Mouse (Mus musculus) thymus, adult 2 months (tissue): ENCODE data around the gene Tnfaip3. TPM values are rescaled to one million over a fixed set of nuclear protein-coding genes. Genes with fewer than 3 reads are reported as not detected.

Experiments used
- DNase-seq: peaks from one replicate; pipeline ENCODE4 v3.0.0; 2021
- H3K27ac ChIP-seq: fragments of 200-500 bp; 2 replicates; pipeline ENCODE4 v1.5.1; 2012; ENCODE audit warnings: low read length, control low read depth; ENCODE audit not compliant: control insufficient read depth, insufficient read depth
- H3K27me3 ChIP-seq: fragments of 200-500 bp; 2 replicates; pipeline ENCODE4 v1.6.1; 2012; ENCODE audit warnings: mild to moderate bottlenecking, low read length, moderate library complexity, mixed read lengths; ENCODE audit not compliant: control insufficient read depth, insufficient read depth
- H3K36me3 ChIP-seq: fragments of 200-500 bp; 2 replicates; pipeline ENCODE4 v1.6.1; 2012; ENCODE audit warnings: mild to moderate bottlenecking, low read length, moderate library complexity; ENCODE audit not compliant: control insufficient read depth, insufficient read depth
- H3K4me1 ChIP-seq: fragments of 200-500 bp; replicated peaks from 2 replicates; pipeline ENCODE4 v1.6.1; 2012; ENCODE audit warnings: low read length; ENCODE audit not compliant: control insufficient read depth, insufficient read depth
- H3K4me3 ChIP-seq: fragments of 200-500 bp; 2 replicates; pipeline ENCODE4 v1.5.1; 2012; ENCODE audit warnings: mild to moderate bottlenecking, low read length, control low read depth, moderate library complexity; ENCODE audit not compliant: control insufficient read depth, insufficient read depth
- CTCF ChIP-seq: fragments of 200-500 bp; IDR thresholded peaks from 2 replicates; pipeline ENCODE4 v1.5.1; 2012; ENCODE audit warnings: mild to moderate bottlenecking, control low read depth, low read length, moderate library complexity, borderline replicate concordance; ENCODE audit not compliant: control insufficient read depth, poor library complexity, insufficient read depth; ENCODE audit errors: extremely low read depth
- POLR2A ChIP-seq: fragments of 200-500 bp; IDR thresholded peaks from 2 replicates; pipeline ENCODE4 v1.6.1; 2012; ENCODE audit warnings: mild to moderate bottlenecking, low read length, control low read depth, moderate library complexity; ENCODE audit not compliant: control insufficient read depth, poor library complexity, insufficient read depth; ENCODE audit errors: extremely low read depth
- WGBS: fragments of 180-500 bp; shearing (Covaris S2); methylation state at CpG from one replicate; pipeline ENCODE4 v1.1.7; 2018; 5-methylcytosine and 5-hydroxymethylcytosine counted together
- polyA plus RNA-seq: library from polyadenylated mRNA; depleted of rRNA; stranded (reverse); fragments of >200 nt; gene quantifications from 2 replicates; pipeline ENCODE4 v1.2.3, GENCODE M21; 2012

Gene Tnfaip3
- polyA plus RNA-seq, 1 experiment, result 41.0 TPM

DNA sequence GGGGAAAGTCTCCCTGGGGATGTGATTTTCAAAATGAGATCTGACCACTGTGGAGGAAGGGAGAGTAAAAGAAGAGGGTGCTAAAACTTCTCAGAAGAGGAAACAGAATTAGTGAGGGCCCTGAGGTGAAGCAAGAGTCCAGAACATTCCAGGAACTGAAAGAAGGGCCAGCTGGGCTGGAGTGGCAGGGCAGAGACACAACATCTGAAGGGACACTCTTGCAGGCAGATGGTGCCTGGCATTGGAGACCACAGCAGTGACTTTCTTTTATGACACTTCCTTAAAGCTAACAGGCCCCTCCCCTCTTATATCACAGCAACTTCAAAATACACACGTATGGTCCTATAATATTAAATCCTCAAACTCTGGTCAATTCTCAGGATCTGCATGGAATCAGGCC lies 18.2 kb upstream of the Tnfaip3 start:
- no peaks in the 10 kb centered on the region for H3K36me3 ChIP-seq

DNA sequence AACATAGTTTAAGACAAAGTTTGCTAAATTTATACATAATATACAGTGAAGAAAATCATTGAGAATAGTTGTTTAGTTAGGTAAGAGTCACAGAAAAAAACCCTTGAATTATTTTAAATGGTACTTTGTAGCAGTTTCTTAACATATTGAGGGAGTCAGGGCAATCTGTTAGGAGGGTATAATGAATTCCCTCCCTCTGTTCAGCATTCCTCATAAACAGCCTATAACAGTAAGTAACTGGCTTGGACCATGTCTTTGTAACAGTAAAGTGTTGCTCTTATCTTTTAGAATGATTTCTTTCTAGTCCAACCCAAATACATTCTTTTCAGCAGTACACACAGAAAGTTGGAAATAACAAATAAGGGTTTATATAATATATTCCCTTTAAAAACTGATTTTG lies 16.4 kb upstream of the Tnfaip3 start:
- TF ChIP-seq CTCF (no peak), POLR2A (no peak)
- Histone ChIP-seq H3K27ac (no peak overlapping the region), H3K4me3 (no peak overlapping the region), H3K4me1 (no peaks in the 10 kb centered on the region), H3K36me3 (no peaks in the 10 kb centered on the region), H3K27me3 (no peaks in the 10 kb centered on the region)
- DNase-seq, result no peak

More for the DNA sequence above, 18.2 kb upstream of the Tnfaip3 start:
- H3K27ac ChIP-seq, result no peak overlapping the region
- H3K4me3 ChIP-seq, result no peak overlapping the region
- H3K4me1 ChIP-seq, result no peaks in the 10 kb centered on the region
- 48% methylated on average over 1 of the region's 1 CpGs for WGBS
- DNase-seq, result no peak
- TF ChIP-seq CTCF (no peak), POLR2A (no peak)
- H3K27me3 ChIP-seq, result no peaks in the 10 kb centered on the region

DNA sequence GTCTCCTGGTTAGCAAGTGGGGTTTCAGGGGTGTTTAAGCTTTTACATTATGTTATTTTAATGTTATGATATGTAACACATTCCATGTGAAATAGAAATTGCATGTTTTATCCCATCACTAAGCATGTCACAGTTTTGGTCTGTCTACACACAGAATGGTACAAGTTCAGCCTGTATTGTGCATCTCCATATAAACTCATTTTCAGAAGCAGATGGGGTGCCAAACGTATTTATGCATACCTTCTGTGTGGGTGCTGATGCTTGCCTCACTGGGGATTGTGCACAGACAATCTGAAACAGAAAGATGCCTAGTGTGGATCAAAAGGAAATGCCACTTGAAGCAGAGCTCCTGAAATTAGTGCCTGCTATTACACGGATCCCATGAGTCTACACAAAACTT lies 15.2 kb upstream of the Tnfaip3 start:
- 95% methylated on average over 2 of the region's 2 CpGs for WGBS
- H3K27ac ChIP-seq, result no peak overlapping the region
- H3K27me3 ChIP-seq, result no peaks in the 10 kb centered on the region
- no peak for DNase-seq
- no peaks in the 10 kb centered on the region for H3K36me3 ChIP-seq
- TF ChIP-seq POLR2A (no peak), CTCF (no peak)
- H3K4me3 ChIP-seq, result no peak overlapping the region
- H3K4me1 ChIP-seq, result no peaks in the 10 kb centered on the region

DNA sequence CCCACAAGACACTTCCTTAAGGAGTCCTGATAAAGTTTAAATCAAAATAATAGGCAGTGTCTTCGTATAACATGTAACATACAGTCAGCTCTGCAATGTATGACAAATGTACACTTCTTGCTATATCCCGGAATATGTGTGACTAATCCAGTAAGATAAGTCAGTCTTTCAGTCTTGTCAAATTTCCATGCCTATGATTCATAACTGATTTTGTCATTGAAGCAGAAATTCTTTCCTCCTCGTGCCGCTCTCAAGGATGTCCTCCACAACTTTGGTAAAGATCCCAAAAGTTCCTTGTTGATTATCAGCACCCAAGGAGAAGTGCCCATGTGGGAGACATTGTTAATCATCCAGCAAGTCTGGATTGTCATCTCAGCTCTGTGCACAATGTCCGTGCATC lies 11.3 kb upstream of the Tnfaip3 start:
- H3K4me1 ChIP-seq, result no peaks in the 10 kb centered on the region
- 98% methylated on average over 5 of the region's 5 CpGs for WGBS
- no peaks in the 10 kb centered on the region for H3K27me3 ChIP-seq
- H3K4me3 ChIP-seq, result no peak overlapping the region
- no peaks in the 10 kb centered on the region for H3K36me3 ChIP-seq
- no peak for TF ChIP-seq CTCF
- no peak for TF ChIP-seq POLR2A
- no peak for DNase-seq
- no peak overlapping the region for H3K27ac ChIP-seq

DNA sequence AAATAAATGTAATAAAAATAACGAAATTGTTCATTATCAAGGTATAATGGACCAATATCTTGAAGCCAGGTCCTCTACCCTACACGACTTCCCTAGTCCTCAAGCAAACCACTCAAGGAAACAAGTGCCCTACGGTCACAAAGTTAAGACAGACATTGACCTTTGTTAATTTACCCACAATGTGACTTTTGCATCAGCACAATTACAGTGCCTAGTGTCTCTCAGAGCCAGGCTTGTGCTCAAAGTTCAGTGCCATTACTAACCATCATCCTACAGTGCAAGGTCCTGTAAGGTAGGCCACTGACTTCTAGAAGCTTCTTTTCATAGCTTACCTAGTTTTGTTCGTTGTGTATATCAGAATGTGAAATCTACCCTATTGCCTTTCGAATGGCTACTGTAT lies 8.9 kb upstream of the Tnfaip3 start:
- TF ChIP-seq CTCF (no peak), POLR2A (no peak)
- no peaks in the 10 kb centered on the region for H3K36me3 ChIP-seq
- no peak overlapping the region for H3K4me3 ChIP-seq
- H3K27me3 ChIP-seq, result no peaks in the 10 kb centered on the region
- no peak for DNase-seq
- no peaks in the 10 kb centered on the region for H3K4me1 ChIP-seq
- WGBS, result 96% methylated on average over 5 of the region's 5 CpGs
- no peak overlapping the region for H3K27ac ChIP-seq

DNA sequence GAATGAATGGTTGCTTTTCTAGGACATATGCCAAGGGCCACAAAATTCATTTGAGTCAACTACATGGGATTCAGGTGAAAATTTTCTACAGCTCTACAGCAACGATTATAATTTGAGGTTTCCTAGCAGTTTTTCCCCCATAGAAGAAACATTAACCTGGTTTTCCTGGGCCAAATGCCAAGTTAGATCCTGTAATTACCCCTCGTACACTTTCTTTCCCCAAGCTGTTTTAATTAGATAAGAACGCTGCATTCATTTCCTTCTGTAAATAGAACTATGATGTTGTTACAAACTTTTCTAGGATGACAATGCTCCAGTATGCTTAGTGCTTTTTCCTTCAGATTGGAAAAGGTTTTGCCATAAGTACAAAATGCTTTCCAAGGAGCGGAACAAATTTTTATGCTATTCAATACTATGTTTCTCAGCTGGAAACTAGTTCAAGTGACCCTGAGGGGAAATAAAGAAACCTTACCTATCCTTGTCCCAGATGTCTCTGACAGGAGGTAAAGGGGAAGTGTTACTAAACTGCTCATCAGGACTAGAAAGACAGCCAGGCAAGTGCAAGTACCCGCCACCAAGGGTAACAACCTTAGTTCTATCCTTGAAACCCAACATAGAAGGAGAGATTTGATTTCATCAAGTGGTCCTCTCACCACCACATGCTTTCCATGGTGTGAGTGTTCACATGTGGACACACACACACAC lies 8.3 kb upstream of the Tnfaip3 start:
- 84% methylated on average over 5 of the region's 5 CpGs for WGBS
- H3K27ac ChIP-seq, result no peak overlapping the region
- no peak overlapping the region for H3K4me3 ChIP-seq
- TF ChIP-seq CTCF (no peak), POLR2A (no peak)
- H3K27me3 ChIP-seq, result no peaks in the 10 kb centered on the region
- DNase-seq, result no peak
- no peaks in the 10 kb centered on the region for H3K4me1 ChIP-seq
- H3K36me3 ChIP-seq, result no peaks in the 10 kb centered on the region

DNA sequence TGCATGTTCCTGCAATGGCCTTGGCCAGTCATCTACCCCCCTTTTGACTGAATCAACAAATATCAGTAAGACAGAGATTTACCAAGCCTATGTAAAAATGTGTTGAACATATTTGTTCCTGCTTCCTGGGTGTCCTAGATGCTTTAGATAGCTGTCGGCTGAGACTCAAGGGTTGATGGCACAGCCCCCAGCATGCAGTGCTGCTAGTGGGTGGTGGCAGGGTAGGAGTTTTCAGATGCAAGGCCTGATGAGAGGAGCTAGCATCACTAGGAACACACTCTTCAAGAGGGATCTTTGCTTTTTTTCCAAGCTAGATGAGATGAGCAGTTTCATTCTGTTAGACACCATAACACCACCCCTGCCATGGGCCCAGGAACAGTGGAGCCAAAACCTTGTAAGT lies 6.8 kb upstream of the Tnfaip3 start:
- Histone ChIP-seq H3K27me3 (no peaks in the 10 kb centered on the region), H3K4me1 (no peaks in the 10 kb centered on the region), H3K36me3 (no peaks in the 10 kb centered on the region), H3K4me3 (no peak overlapping the region), H3K27ac (no peak overlapping the region)
- WGBS, result 84% methylated on average over 1 of the region's 1 CpGs
- TF ChIP-seq POLR2A, result no peak
- no peak for DNase-seq
